Mouse (Mus musculus) hindbrain, embryonic 14.5 days (tissue): Measurements from ENCODE around the gene Krt83. TPM values are rescaled to one million over a fixed set of nuclear protein-coding genes. Genes with fewer than 3 reads are reported as not detected.
A peak's percentile ranks its signal among the peaks of the same experiment; 100 is the strongest.

ENCODE experiments used
- ATAC-seq: fragments of 200-750 bp; cut with Nextera tagmentation; 2 replicates; pipeline ENCODE4 v1.8.0; 2017; ENCODE audit warnings: moderate number of reproducible peaks, mild to moderate bottlenecking, moderate TSS enrichment, moderate library complexity; ENCODE audit not compliant: low FRiP score
- DNase-seq: peaks from one replicate; pipeline ENCODE4 v3.0.0-alpha.2; 2015; ENCODE audit warnings: low spot score
- H3K27ac ChIP-seq: fragments of 300-500 bp; sonication (generic); 2 replicates; pipeline ENCODE4 v1.5.1; 2014; ENCODE audit warnings: mild to moderate bottlenecking, moderate library complexity
- H3K27me3 ChIP-seq: fragments of 300-500 bp; sonication (generic); 2 replicates; pipeline ENCODE4 v1.6.1; 2014; ENCODE audit warnings: mild to moderate bottlenecking, low read length, mixed read lengths; ENCODE audit not compliant: control insufficient read depth, insufficient read depth
- H3K36me3 ChIP-seq: fragments of 300-500 bp; sonication (generic); replicated peaks from 2 replicates; pipeline ENCODE4 v1.6.1; 2014; ENCODE audit not compliant: control insufficient read depth, insufficient read depth
- H3K4me1 ChIP-seq: fragments of 300-500 bp; sonication (generic); replicated peaks from 2 replicates; pipeline ENCODE4 v1.6.1; 2014; ENCODE audit warnings: antibody characterized with exemption, low read length, mixed read lengths; ENCODE audit not compliant: control insufficient read depth, insufficient read depth
- H3K4me2 ChIP-seq: fragments of 300-500 bp; sonication (generic); replicated peaks from 2 replicates; pipeline ENCODE4 v1.6.1; 2014; ENCODE audit warnings: mild to moderate bottlenecking, moderate library complexity
- H3K4me3 ChIP-seq: fragments of 300-500 bp; sonication (generic); replicated peaks from 2 replicates; pipeline ENCODE4 v1.5.1; 2014; ENCODE audit warnings: mild to moderate bottlenecking, low read length
- H3K9ac ChIP-seq: fragments of 300-500 bp; sonication (generic); 2 replicates; pipeline ENCODE4 v1.6.1; 2014
- H3K9me3 ChIP-seq: fragments of 300-500 bp; sonication (generic); 2 replicates; pipeline ENCODE4 v1.6.1; 2016; ENCODE audit warnings: low read length; ENCODE audit not compliant: control insufficient read depth
- WGBS: fragments of 180-500 bp; shearing (Covaris S2); extraction: QIAGEN DNeasy Blood & Tissue Kit; methylation state at CpG from one replicate; pipeline ENCODE4 v1.1.7; 2014; 5-methylcytosine and 5-hydroxymethylcytosine counted together
- polyA plus RNA-seq: library from polyadenylated mRNA; unstranded; fragments of >200 nt; fragmentation: Nextera tagmentation; extraction: Ambion mirVana; gene quantifications from 2 replicates; pipeline ENCODE4 v1.2.1, GENCODE M21; 2014

Gene Krt83
- polyA plus RNA-seq, 1 experiment from 2014 or later, result not detected

DNA sequence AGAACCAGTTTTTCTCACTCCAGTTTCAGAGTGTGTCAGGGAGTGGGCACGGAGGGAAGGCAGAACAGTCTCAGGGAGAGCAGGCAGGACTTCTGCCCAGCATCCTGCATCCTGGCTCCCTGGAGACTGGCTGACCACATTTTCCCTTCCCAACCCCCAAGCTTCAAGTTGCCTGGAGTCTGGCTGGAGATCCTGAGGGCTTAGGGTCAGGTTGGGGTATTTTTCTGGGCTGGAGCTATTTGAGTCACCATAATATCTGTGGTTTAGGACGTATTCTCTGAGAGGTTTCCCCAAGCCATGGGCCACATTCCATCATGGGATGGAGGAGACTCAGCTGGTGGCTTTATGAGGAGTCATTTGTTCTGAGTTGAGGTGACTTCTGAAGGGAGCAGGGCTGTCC is 36.0 kb downstream of the Krt83 start:
- 84% methylated on average over 2 of the region's 2 CpGs for WGBS
- no peak overlapping the region for H3K4me3 ChIP-seq
- no peaks in the 10 kb centered on the region for H3K36me3 ChIP-seq
- H3K4me2 ChIP-seq, result no peak overlapping the region
- no peaks in the 10 kb centered on the region for H3K27me3 ChIP-seq
- H3K9ac ChIP-seq, result no peak overlapping the region
- H3K27ac ChIP-seq, result no peak overlapping the region
- 0 out of 2 replicates have a peak, but pooled peaks cover 8% of the 10 kb centered on the region for H3K9me3 ChIP-seq
- DNase-seq, result no peak
- 0 out of 2 replicates have a peak, but pooled peaks cover 5% of the 10 kb centered on the region for H3K4me1 ChIP-seq
- ATAC-seq, result no peak

DNA sequence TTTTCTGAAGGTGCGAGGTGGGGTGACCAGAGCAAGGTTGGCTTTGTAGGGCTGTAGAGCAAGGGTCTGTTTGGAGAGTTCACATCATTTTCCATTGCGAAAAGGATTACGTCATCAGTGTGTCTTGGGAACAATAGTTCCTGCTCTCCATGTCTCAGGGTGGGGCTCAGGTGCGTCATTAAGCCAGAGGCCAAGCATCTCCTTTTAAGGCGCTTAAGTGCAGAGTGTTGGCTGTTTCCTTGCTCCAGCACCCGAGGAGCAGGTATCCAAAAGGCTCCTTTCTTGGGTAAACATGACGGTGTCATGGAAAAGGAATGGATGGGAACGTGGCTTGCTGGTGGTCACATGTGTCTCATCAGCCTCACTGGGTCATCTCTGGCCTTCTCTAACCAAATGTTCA is 36.5 kb downstream of the Krt83 start:
- Histone ChIP-seq H3K4me3 (no peak overlapping the region), H3K27ac (no peak overlapping the region), H3K9me3 (0 out of 2 replicates have a peak, but pooled peaks cover 8% of the 10 kb centered on the region), H3K4me2 (no peak overlapping the region), H3K36me3 (no peaks in the 10 kb centered on the region), H3K27me3 (no peaks in the 10 kb centered on the region), H3K4me1 (0 out of 2 replicates have a peak, but pooled peaks cover 5% of the 10 kb centered on the region), H3K9ac (no peak overlapping the region)
- ATAC-seq, result no peak
- DNase-seq, result no peak
- 91% methylated on average over 8 of the region's 8 CpGs for WGBS

DNA sequence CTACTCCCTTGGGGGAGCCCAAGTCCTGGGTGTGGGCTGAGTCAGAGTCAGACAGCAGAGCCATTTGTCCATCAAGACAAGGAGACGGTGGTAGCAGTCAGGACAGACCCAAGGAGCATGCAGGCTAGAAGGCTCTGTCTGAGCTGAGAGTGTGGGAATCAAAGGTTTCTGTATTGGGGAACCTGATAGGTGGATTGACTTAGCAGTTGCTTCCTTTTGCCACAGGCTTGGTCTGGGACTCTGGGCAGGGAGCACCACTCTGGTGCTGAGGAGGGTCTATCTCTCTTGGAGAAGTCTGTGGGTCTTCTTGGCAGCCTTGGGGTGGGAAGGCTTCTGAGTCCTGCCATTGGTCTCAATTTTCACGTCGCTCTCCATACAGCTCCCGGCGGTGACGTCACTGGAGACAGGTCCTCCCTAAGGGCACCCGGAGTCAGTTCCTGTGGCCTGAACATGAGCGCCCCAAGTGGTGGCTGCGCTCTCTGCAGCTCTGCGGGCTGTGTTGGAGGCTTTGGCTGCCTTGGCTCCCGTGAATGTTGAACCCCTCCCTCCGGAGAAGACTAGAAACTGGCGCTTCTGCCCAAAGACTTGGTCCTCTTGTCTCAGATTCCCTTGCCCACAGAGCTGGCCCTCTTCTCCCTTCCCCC is 38.1 kb downstream of the Krt83 start:
- Histone ChIP-seq H3K9ac (no peak overlapping the region), H3K36me3 (no peaks in the 10 kb centered on the region), H3K27ac (no peak overlapping the region), H3K4me2 (no peak overlapping the region), H3K27me3 (no peaks in the 10 kb centered on the region), H3K4me1 (no peaks in the 10 kb centered on the region), H3K4me3 (no peak overlapping the region), H3K9me3 (0 out of 2 replicates have a peak, but pooled peaks cover 8% of the 10 kb centered on the region)
- ATAC-seq, result peak; percentile 64; the same call in 1 of the 2 replicates
- DNase-seq, result peak; percentile 61
- 8% methylated on average over 13 of the region's 13 CpGs for WGBS

GRCm38 (mm10) chr15:101447444-101447843 is 43.9 kb downstream of the Krt83 start, which contains the start of gene Krt88:
Krt88 (plus strand) TSS chr15:101447744.
- H3K27ac ChIP-seq, result no peak within 1 kb of the TSS
- ATAC-seq (no peak), DNase-seq (no peak)
- H3K4me2 ChIP-seq, result no peak within 1 kb of the TSS
- H3K4me3 ChIP-seq, result no peak within 1 kb of the TSS
- no peaks in the 10 kb centered on the region for H3K36me3 ChIP-seq
- H3K9ac ChIP-seq, result no peak within 1 kb of the TSS
- 66% methylated on average over 2 of the region's 2 CpGs for WGBS
- no peaks in the 10 kb centered on the region for H3K9me3 ChIP-seq
- no peaks in the 10 kb centered on the region for H3K27me3 ChIP-seq
- no peaks in the 10 kb centered on the region for H3K4me1 ChIP-seq

DNA sequence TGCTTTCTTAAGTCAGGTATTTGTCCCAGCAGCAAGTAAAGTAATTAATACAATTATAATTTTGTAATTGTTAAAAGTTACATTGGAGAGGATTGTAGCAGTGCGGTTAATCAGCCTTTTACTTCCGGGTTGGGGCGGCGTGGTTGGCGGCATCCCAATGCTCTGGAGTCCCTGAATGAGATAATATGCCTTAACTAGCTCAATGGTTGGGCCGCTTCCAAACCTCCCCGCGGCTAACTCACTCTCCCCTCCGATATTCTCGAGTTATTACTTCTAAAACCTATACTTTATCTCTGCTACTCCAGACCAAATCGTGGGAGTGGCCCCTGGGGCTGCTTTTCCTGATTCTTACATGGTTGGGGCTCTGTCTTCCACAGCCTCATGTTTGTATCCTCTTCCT is 44.7 kb downstream of the Krt83 start:
- no peaks in the 10 kb centered on the region for H3K36me3 ChIP-seq
- H3K4me2 ChIP-seq, result no peak overlapping the region
- ATAC-seq (no peak), DNase-seq (no peak)
- H3K4me1 ChIP-seq, result no peaks in the 10 kb centered on the region
- no peaks in the 10 kb centered on the region for H3K27me3 ChIP-seq
- H3K9me3 ChIP-seq, result no peaks in the 10 kb centered on the region
- 75% methylated on average over 11 of the region's 11 CpGs for WGBS
- no peak overlapping the region for H3K4me3 ChIP-seq
- H3K27ac ChIP-seq, result no peak overlapping the region
- no peak overlapping the region for H3K9ac ChIP-seq

DNA sequence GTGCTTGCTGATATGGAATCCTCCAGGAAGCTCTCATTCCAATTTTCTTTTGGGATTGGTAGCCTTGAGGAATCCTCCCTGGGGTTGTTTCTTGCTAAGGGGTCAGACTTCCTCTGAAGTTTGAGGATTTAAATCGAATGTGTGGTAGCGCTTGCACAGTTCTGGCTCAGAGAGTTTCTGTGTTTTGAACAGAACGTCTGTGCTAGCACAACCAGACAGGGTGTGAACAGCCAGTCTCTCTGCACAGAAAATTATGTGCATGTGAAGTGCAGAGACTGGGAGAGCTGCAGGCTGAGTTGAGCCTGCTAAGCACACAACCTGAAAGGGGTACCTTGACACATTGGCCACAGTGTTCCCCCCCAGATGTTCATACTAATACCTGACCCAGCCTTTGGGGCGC is 50.5 kb downstream of the Krt83 start:
- no peak for ATAC-seq
- WGBS, result 87% methylated on average over 4 of the region's 4 CpGs

GRCm38 (mm10) chr15:101438555-101438954 is 52.8 kb downstream of the Krt83 start, which contains the start of gene Krt87:
Krt87 (minus strand) TSS chr15:101438804.
- Histone ChIP-seq H3K4me2 (peak within 1 kb of the TSS; percentile 72), H3K9me3 (no peaks in the 10 kb centered on the region), H3K4me1 (0 out of 2 replicates have a peak, but pooled peaks cover 5% of the 10 kb centered on the region), H3K9ac (peak within 1 kb of the TSS; percentile 63), H3K4me3 (peak within 1 kb of the TSS; percentile 34), H3K27ac (no peak within 1 kb of the TSS), H3K27me3 (peaks cover 30% of the 10 kb centered on the region), H3K36me3 (no peaks in the 10 kb centered on the region)
- ATAC-seq (no peak; the same call in 1 of the 2 replicates), DNase-seq (no peak)
- WGBS, result 2% methylated on average over 32 of the region's 34 CpGs

More for the DNA sequence above, 50.5 kb downstream of the Krt83 start:
- no peak overlapping the region for H3K27ac ChIP-seq
- 0 out of 2 replicates have a peak, but pooled peaks cover 5% of the 10 kb centered on the region for H3K4me1 ChIP-seq
- no peak overlapping the region for H3K4me3 ChIP-seq
- no peaks in the 10 kb centered on the region for H3K9me3 ChIP-seq
- H3K36me3 ChIP-seq, result no peaks in the 10 kb centered on the region
- no peak overlapping the region for H3K9ac ChIP-seq
- H3K4me2 ChIP-seq, result no peak overlapping the region
- DNase-seq, result no peak
- H3K27me3 ChIP-seq, result peaks cover 30% of the 10 kb centered on the region

DNA sequence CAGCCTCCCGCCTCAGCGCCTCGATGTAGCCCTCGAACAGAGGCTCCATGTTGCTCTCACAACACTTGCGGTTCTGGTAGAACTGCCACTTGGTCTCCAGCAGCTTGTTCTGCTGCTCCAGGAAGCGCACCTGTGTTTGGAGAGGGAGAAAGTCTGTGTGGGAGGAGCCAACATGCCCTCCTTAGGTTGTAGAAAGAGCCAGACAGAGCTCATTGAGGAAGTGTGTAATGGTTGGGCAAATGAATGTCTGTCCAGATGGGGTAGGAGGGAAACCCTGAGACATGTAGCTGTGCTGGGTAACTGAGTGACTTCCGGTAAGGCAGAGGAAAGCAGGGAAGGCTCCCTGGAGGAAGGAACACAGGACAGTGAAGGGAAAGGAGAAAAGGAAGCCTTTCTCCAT is 54.7 kb downstream of the Krt83 start:
- no peak for ATAC-seq
- DNase-seq, result no peak
- Histone ChIP-seq H3K9me3 (no peaks in the 10 kb centered on the region), H3K4me3 (no peak overlapping the region), H3K9ac (no peak overlapping the region), H3K27me3 (peaks cover 30% of the 10 kb centered on the region), H3K27ac (no peak overlapping the region), H3K4me1 (0 out of 2 replicates have a peak, but pooled peaks cover 5% of the 10 kb centered on the region), H3K36me3 (no peaks in the 10 kb centered on the region), H3K4me2 (no peak overlapping the region)
- WGBS, result 91% methylated on average over 5 of the region's 7 CpGs
